Mouse (Mus musculus): Measurements from ENCODE around the gene Olfr1318. TPM values are rescaled to one million over a fixed set of nuclear protein-coding genes. Genes with fewer than 3 reads are reported as not detected.

Gene Olfr1318
- not detected for total RNA-seq (2022)

GRCm38 (mm10) chr2:112153898-112154297 is at the start of gene Olfr1318:
Gene Olfr1318, plus strand, starts transcription at chr2:112154198.
- DNase-seq (ENCODE audit: low spot score in 2 of 2) = no peak

GRCm38 (mm10) chr2:112115340-112115739 is 38.7 kb upstream of the Olfr1318 start, which contains the start of gene Olfr1315-ps1:
Gene Olfr1315-ps1, minus strand, starts transcription at chr2:112115440.
- DNase-seq (ENCODE audit: low spot score in 2 of 2) = no peak

GRCm38 (mm10) chr2:112134877-112135276 is 19.1 kb upstream of the Olfr1318 start, which contains the start of gene Olfr1316:
Gene Olfr1316, minus strand, starts transcription at chr2:112134977.
- DNase-seq (ENCODE audit: low spot score in 2 of 2) = no peak

GRCm38 (mm10) chr2:112140029-112140428 is 14.0 kb upstream of the Olfr1318 start, which contains the start of gene Olfr1317:
Gene Olfr1317, plus strand, starts transcription at chr2:112140329.
- no peak for DNase-seq (ENCODE audit: low spot score in 2 of 2)

GRCm38 (mm10) chr2:112196859-112197258 is 42.9 kb downstream of the Olfr1318 start:
- DNase-seq (ENCODE audit: low spot score in 2 of 2) = peak in 1 of 2 experiments; percentile 24

- no peak for DNase-seq (ENCODE audit: low spot score in 2 of 2)
Measured at GRCm38 (mm10) chr2:112203056-112203455, 49.1 kb downstream of the Olfr1318 start.

Other genes with a start within 250 kb of the Olfr1318 start
- gene Olfr1306, start 237.9 kb upstream of the Olfr1318 start, total RNA-seq (2022) = not detected
- under 1 TPM; 0.02 to 0.04 (median 0.03) TPM for gene Olfr1307, start 204.8 kb upstream of the Olfr1318 start, total RNA-seq (2022)
- not detected for gene Olfr1308, start 189.3 kb upstream of the Olfr1318 start, total RNA-seq (2022)
- not detected for gene Olfr1309, start 163.9 kb upstream of the Olfr1318 start, total RNA-seq (2022)
- not detected for gene Olfr1310, start 141.5 kb upstream of the Olfr1318 start, total RNA-seq (2022)
- not detected for gene Olfr1311, start 129.8 kb upstream of the Olfr1318 start, total RNA-seq (2022)
- gene Olfr1312, start 104.0 kb upstream of the Olfr1318 start, total RNA-seq (2022) = not detected
- gene Olfr1313, start 76.4 kb upstream of the Olfr1318 start, total RNA-seq (2022) = not detected
- not detected for gene Olfr1314, start 57.4 kb upstream of the Olfr1318 start, total RNA-seq (2022)
- not detected for gene Olfr1315-ps1, start 38.8 kb upstream of the Olfr1318 start, total RNA-seq (2022)
- not detected for gene Olfr1316, start 19.2 kb upstream of the Olfr1318 start, total RNA-seq (2022)
- gene Olfr1317, start 13.9 kb upstream of the Olfr1318 start, total RNA-seq (2022) = not detected
- 100 to 1,000 TPM; 153 to 175 (median 161) TPM for gene Lpcat4, start 85.3 kb downstream of the Olfr1318 start, total RNA-seq (2022)
- gene Nutm1, start 105.1 kb downstream of the Olfr1318 start, total RNA-seq (2022) = under 1 TPM in 1 of 4 experiments, not detected in 3; 0.09 TPM
- gene Nop10, start 107.7 kb downstream of the Olfr1318 start, total RNA-seq (2022) = 10 to 100 TPM; 49.0 to 56.9 (median 52.8) TPM
- gene Slc12a6, start 111.6 kb downstream of the Olfr1318 start, total RNA-seq (2022) = 100 to 1,000 TPM; 105 to 127 (median 118) TPM
- gene Gm21985, start 112.1 kb downstream of the Olfr1318 start, total RNA-seq (2022) = 1 to 10 TPM; 1.9 to 4.3 (median 2.9) TPM
- gene Emc4, start 213.8 kb downstream of the Olfr1318 start, total RNA-seq (2022) = 100 to 1,000 TPM; 147 to 150 (median 149) TPM
- gene Katnbl1, start 225.0 kb downstream of the Olfr1318 start, total RNA-seq (2022) = 10 to 100 TPM; 12.5 to 15.1 (median 13.4) TPM

Measured in left cerebral cortex, adult 8-10 months (tissue).